Mouse (Mus musculus) left cerebral cortex, adult 8-10 months (tissue): Measurements from ENCODE around the gene Fxyd6. TPM values are rescaled to one million over a fixed set of nuclear protein-coding genes. Genes with fewer than 3 reads are reported as not detected.

Experiments used
- DNase-seq, 2 experiments: peaks; one replicate each; pipeline ENCODE4 v3.0.0; 2022; ENCODE audit warnings: low spot score in 2 of 2
- total RNA-seq, 4 experiments: library from RNA; stranded (reverse); gene quantifications; 2 replicates each; pipeline ENCODE4 v1.2.4; 2022

The Fxyd6 gene
- total RNA-seq, 4 experiments from 2014 or later = 102 to 119 (median 108) TPM

- DNase-seq = no peak
Measured at GRCm38 (mm10) chr9:45444251-45444798, 74.3 kb downstream of the Fxyd6 start.

Other genes starting within 250 kb of the Fxyd6 start
- gene Scn4b, start 231.8 kb upstream of the Fxyd6 start, total RNA-seq = 100 to 1,000 TPM; 160 to 218 (median 183) TPM
- 1 to 10 TPM; 1.6 to 1.9 (median 1.7) TPM for gene BC049352, start 188.2 kb upstream of the Fxyd6 start, total RNA-seq
- gene Tmprss4, start 166.1 kb upstream of the Fxyd6 start, total RNA-seq = under 1 TPM in 3 of 4 experiments, not detected in 1; 0.16 to 0.66 (median 0.30) TPM
- 1 to 10 TPM; 3.2 to 8.3 (median 4.9) TPM for gene Il10ra, start 101.0 kb upstream of the Fxyd6 start, total RNA-seq
- gene Tmprss13, start 51.1 kb upstream of the Fxyd6 start, total RNA-seq = not detected
- 10 to 100 TPM in 1 of 4 experiments, 1 to 10 TPM in 3; 6.5 to 11.3 (median 7.9) TPM for gene Fxyd2, start 29.5 kb downstream of the Fxyd6 start, total RNA-seq
- gene Dscaml1, start 56.4 kb downstream of the Fxyd6 start, total RNA-seq = 10 to 100 TPM; 42.5 to 65.6 (median 47.0) TPM